Mouse (Mus musculus): Measurements from ENCODE around the gene Ube3a. TPM values are rescaled to one million over a fixed set of nuclear protein-coding genes. Genes with fewer than 3 reads are reported as not detected.

The Ube3a gene
- total RNA-seq (2023), result 10 to 100 TPM; 75.2 to 76.8 TPM

GRCm38 (mm10) chr7:59228045-59228865 lies at the start of gene Ube3a:
TSS of gene Ube3a (plus strand) at chr7:59228750.

Data from neutrophil, adult 59 days (primary cell).